Mouse (Mus musculus): Measurements from ENCODE around the gene Gm5108. TPM values are rescaled to one million over a fixed set of nuclear protein-coding genes. Genes with fewer than 3 reads are reported as not detected.

The Gm5108 gene
- not detected for total RNA-seq (2022)

DNA sequence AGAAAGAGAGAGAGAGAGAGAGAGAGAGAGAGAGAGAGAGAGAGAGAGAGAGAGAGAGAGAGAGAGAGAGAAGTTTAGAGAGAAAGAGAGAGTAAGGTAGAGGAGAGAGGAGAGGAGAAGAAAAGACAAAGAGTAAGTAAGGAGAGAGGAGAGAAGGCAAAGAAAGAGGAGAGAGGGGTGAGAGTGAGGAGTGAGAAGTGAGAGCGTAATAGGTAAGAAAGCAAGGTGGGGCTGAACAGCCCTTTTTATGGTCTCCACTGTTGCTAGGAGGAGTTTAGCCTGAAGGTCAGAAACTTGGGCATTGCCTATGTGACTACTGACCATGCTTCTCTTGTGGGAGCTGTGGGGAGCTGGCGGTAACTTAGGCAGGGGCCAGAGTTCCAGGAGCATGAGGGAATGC, at the start of gene Gm5108:
Gene Gm5108, plus strand, starts transcription at position 301 of the 400 bp plus-strand sequence.
- DNase-seq (ENCODE audit: low spot score): no peak

GRCm38 (mm10) chr5:67898921-67899320, 42.5 kb upstream of the Gm5108 start:
- DNase-seq (ENCODE audit: low spot score): no peak

- DNase-seq (ENCODE audit: low spot score): no peak
Measured at GRCm38 (mm10) chr5:67904555-67904954, 36.9 kb upstream of the Gm5108 start.

DNA sequence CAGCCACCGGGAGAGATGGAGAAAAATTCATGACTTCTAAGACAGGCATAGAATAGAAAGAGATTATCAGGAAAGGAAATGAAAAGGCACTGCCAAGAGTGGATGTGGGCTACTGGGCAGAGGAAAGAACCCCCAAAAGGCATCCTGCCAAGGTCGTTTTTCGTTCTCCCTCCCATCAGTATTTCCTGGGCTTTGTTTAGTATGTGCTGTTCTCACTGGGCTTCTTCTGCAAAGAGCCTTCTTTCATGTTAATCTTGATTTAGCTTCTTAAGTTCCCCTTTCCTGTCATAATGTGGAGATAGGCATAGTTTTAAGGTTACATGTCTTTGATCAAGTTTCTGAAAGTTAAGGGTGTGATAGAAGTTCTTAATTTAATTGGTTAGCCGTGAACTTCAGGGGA, 10.9 kb upstream of the Gm5108 start:
- no peak for DNase-seq (ENCODE audit: low spot score)

DNA sequence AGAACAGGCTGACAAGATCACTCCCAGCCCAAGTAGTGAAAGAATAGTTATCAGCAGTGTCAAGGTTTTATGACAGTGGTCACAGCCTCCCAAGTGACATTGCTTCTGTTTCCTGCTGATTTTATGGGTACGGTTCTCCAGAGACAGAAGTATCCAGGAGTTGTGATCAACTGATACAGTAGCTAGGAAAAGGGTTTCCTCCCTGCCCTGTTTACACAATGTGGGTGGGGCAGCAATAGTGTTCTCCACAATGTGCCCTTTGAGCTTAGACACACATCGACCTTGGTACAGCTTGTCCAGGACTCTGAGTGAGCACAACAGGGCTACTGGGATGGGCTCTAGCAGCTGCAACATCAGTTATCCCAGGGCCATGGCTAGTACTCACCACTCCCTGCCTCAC, 9.8 kb upstream of the Gm5108 start:
- DNase-seq (ENCODE audit: low spot score): peak; percentile 3

DNA sequence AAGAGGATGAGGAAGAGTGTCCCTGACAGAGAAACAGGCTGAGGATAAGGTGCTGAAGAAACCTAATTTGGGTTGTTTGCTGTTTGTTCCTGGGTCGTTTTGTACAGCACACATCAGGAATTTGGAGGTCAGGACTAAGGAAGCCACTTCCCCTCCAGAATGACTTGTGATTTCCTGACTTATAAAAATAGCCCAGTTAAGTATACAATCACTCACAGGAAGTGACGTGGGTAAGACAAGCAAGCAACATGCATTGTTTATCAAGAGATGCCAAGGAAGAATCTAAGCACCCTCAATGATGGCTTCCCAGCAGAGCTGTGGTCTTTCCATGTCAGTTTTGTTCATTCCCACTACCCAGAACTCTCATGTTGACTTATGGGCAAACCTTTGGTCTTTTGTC, 1.7 kb downstream of the Gm5108 start:
- DNase-seq (ENCODE audit: low spot score): peak; percentile 40

GRCm38 (mm10) chr5:67944074-67944785, 2.8 kb downstream of the Gm5108 start:
- no peak for DNase-seq (ENCODE audit: low spot score)

- DNase-seq (ENCODE audit: low spot score): no peak
Measured at GRCm38 (mm10) chr5:67946321-67946720, 4.9 kb downstream of the Gm5108 start, which contains the start of gene Gm21905. Gene Gm21905, minus strand, starts transcription at chr5:67946421.

DNA sequence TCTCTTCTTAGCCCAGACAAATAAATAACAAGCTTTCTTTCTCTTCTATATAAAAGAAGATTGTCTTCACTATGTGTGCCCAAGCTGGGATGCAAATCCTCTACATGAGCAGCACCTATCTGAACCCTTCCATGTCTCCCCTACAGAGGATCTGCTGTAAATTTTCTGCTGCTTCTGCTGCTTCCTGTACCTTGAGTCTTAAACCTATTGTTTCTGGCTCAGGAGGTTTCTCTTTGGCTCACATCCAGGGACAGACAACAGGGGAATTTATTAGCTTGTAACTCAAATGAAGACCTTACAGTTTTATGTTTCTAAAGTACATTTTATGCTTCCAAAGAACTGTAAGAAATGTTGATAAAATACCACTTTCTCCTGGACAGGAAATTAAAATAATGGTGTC, 5.5 kb downstream of the Gm5108 start:
- no peak for DNase-seq (ENCODE audit: low spot score)

- no peak for DNase-seq (ENCODE audit: low spot score)
Measured at GRCm38 (mm10) chr5:67948074-67948473, 6.6 kb downstream of the Gm5108 start.

GRCm38 (mm10) chr5:67954097-67954496, 12.6 kb downstream of the Gm5108 start:
- DNase-seq (ENCODE audit: low spot score): no peak

- DNase-seq (ENCODE audit: low spot score): no peak
Measured at GRCm38 (mm10) chr5:67955486-67955885, 14.0 kb downstream of the Gm5108 start.

- no peak for DNase-seq (ENCODE audit: low spot score)
Measured at GRCm38 (mm10) chr5:67961708-67962629, 20.5 kb downstream of the Gm5108 start.

DNA sequence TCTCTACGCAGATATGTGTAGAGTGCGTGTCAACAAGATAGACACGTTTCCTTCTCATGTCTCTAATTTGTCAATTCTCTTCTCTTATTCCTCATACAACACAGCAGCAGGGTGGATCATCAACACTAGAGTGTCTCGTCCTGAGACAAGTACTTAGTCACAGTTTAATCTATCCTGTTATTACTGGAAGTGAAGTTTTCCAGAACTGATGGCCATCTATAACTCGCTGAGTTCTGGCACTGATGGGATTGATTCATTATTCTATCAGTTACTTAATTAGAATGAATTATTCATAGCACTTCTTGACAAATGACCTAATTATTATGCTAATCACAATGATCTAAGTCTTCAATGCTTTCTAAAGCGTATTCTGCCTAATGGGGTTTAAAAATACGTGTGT, 28.1 kb downstream of the Gm5108 start:
- DNase-seq (ENCODE audit: low spot score): no peak

DNA sequence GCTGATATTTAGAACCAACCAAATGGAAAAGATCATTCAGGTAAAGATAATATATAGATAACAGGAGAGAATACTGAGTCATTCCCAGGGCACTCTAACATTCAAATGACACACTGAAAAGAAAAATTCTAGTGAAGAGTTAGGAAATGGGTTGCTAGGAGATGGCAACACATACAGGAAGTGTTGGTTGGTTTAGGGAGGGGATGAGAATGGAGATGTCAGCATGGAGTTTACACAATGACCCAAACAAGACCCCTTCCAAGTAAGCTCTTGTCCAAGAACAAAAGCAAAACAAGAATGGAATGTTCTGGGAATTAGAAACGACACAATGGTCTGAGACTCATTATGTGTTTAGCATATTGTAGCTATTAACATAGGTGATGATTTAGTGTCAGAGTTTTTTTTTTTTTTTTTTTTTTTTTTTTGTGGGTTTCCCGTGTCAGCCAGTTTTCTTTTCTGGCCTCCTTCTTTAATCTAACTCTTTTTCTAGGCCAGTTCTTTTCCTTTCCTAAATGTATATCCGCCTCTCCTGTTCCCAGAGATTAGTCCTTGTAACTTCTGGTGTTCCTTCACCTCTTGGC, 40.6 kb downstream of the Gm5108 start:
- no peak for DNase-seq (ENCODE audit: low spot score)

DNA sequence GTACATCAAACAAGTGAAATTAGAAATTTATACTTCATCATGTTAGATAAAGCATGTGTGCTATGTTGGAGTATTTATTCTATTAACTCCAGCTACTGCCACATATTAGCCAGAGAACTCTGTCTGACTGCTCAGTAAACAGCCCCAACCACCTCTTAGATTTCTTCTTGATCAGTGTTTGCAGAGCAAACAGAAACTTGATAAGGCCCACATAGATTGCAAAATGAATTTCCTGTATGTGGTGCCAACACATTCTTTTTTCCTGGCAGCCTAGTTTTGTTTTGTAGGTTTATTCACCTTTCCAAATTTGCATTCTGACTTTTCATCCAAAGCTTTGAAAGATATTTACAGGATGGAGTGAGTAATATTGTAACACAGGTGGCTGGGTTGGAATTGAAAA, 49.0 kb downstream of the Gm5108 start:
- DNase-seq (ENCODE audit: low spot score): no peak

- no peak for DNase-seq (ENCODE audit: low spot score)
Measured at GRCm38 (mm10) chr5:68002611-68003010, 61.1 kb downstream of the Gm5108 start.

GRCm38 (mm10) chr5:68003904-68004303, 62.4 kb downstream of the Gm5108 start:
- DNase-seq (ENCODE audit: low spot score): no peak

DNA sequence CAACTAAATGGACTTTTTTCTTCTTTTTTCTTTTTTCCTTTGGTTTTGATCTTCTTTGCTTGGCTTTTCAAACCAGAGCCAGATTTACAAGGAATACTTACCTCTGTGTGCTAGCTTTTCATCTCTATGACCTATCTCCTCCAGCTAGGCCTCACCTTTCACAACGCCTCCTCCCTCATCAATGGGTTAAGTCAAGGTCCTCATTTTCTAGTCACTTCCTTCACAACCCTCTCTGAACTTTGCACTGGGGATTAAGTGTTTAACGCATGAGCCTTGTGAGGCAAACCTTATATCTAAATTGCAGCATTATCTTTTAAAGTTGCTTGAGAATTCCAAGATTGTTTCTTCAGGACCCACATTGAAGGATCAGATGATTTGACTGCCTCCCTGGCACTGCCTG, 63.0 kb downstream of the Gm5108 start:
- no peak for DNase-seq (ENCODE audit: low spot score)

DNA sequence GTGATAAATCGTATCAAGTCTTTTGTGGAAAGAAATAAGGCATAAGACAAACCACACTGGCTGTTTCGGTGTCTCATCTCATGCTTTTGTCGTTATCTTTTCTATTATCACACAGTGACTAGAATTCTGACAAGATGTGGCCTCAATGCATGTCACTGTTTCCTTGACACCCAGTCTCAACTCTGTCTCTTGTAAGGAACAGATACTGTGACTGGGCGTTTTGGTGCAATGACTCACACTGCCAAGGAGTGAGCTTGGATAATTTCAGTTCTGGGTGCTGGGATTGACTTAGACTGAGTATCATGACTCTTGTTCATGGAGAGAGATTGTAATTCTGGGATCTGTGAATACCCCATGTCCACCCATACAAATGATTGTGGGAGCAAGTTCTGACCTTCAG, 65.6 kb downstream of the Gm5108 start:
- DNase-seq (ENCODE audit: low spot score): no peak

- DNase-seq (ENCODE audit: low spot score): peak; percentile 15
Measured at GRCm38 (mm10) chr5:68011569-68011968, 70.1 kb downstream of the Gm5108 start.

- peak; percentile 81 for DNase-seq (ENCODE audit: low spot score)
Measured at GRCm38 (mm10) chr5:68012618-68013017, 71.1 kb downstream of the Gm5108 start.
